Comparison of ENCODE assay signal across 19 mouse cellular contexts in the genomic region with DNA sequence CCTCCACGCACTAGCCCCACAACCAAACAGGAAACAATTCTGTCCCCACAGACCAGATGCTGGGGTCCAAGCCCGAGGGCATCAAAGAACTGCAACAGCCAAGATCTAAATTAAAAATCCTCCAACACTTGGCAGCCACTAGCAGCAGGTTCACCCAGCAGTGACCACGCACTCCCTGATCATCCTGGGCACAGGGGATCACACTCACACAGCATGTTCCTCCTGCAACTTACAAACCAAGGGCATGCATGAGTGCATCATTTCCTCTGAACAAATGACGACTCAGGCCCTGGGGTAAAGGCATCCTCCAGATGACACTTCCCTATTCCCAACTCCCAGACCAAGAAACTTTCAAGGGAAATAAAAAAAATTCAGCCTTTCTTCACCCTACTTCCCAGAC. TPM values are rescaled to one million over a fixed set of nuclear protein-coding genes. Genes with fewer than 3 reads are reported as not detected.
DNase-seq lines count a peak whose midpoint lies in the region; ATAC-seq lines count a peak whose summit lies in the region.
"Had no signal": no experiment of that assay in that cellular context is flagged by ENCODE, and none has a peak within 500 bp of the region (broad histone marks: within the 10 kb centered on the region; RNA-seq: fewer than 3 reads in every experiment).

No protein-coding gene starts in this region.

- H3K9me3 ChIP-seq in midbrain, embryonic 11.5 days (ENCODE audit: control insufficient read depth, low read length): no peaks in the 10 kb centered on the region
- no peaks in the 10 kb centered on the region for H3K9me3 ChIP-seq in midbrain, embryonic 10.5 days (replicated peaks)
- no peaks in the 10 kb centered on the region for H3K9me3 ChIP-seq in forebrain, embryonic 13.5 days (replicated peaks)
- H3K9me3 ChIP-seq: embryonic facial prominence, embryonic 12.5 days; forebrain, embryonic 10.5 days; heart, embryonic 10.5 days had no signal

- no peak overlapping the region for H3K4me3 ChIP-seq in midbrain, embryonic 11.5 days (ENCODE audit: low read depth, low read length)
- H3K4me3 ChIP-seq in midbrain, embryonic 10.5 days: no peak overlapping the region
- no peak overlapping the region for H3K4me3 ChIP-seq in forebrain, embryonic 13.5 days
- H3K4me3 ChIP-seq: embryonic facial prominence, embryonic 12.5 days; forebrain, embryonic 10.5 days; heart, embryonic 10.5 days had no signal

- no peaks in the 10 kb centered on the region for H3K36me3 ChIP-seq in midbrain, embryonic 11.5 days (ENCODE audit: control insufficient read depth, insufficient read depth, low read length)
- peaks cover 19% of the 10 kb centered on the region for H3K36me3 ChIP-seq in midbrain, embryonic 10.5 days
- peaks cover 10% of the 10 kb centered on the region; the same call in 1 of the 2 replicates for H3K36me3 ChIP-seq in forebrain, embryonic 13.5 days (ENCODE audit: poor library complexity, severe bottlenecking)
- H3K36me3 ChIP-seq: embryonic facial prominence, embryonic 12.5 days; heart, embryonic 10.5 days had no signal

- H3K4me1 ChIP-seq in midbrain, embryonic 11.5 days (ENCODE audit: control insufficient read depth, insufficient read depth, low read length): peaks cover 3% of the 10 kb centered on the region; the same call in 1 of the 2 replicates
- peaks cover 15% of the 10 kb centered on the region for H3K4me1 ChIP-seq in midbrain, embryonic 10.5 days
- peaks cover 9% of the 10 kb centered on the region for H3K4me1 ChIP-seq in forebrain, embryonic 13.5 days

- 0 out of 2 replicates have a peak, but pooled peaks have one; percentile 14 for ATAC-seq in midbrain, embryonic 11.5 days (ENCODE audit: low FRiP score)
- ATAC-seq in forebrain, embryonic 13.5 days: no peak
- ATAC-seq: intestine, postnatal 0 days; lung, postnatal 0 days had no signal

- peak; percentile 94 for DNase-seq in heart, adult 11 months
- DNase-seq in heart, postnatal 4 days: no peak
- no peak for DNase-seq in midbrain, embryonic 11.5 days (ENCODE audit: low spot score, missing footprints)
- no peak for DNase-seq in midbrain, embryonic 10.5 days (ENCODE audit: low spot score)
- DNase-seq in induced T-regulatory cell, adult 2 months (ENCODE audit: low read depth): peak; percentile 42
- DNase-seq in thymus, postnatal 0 days (ENCODE audit: low spot score): no peak
- DNase-seq in adrenal gland, postnatal 25 days: no peak
- DNase-seq: cerebellum, postnatal 10 days; heart, postnatal 36 days; midbrain, embryonic 14.5 days; right cerebral cortex, postnatal 25 days; thymus, postnatal 14 days had no signal

- no peaks in the 10 kb centered on the region for H3K27me3 ChIP-seq in midbrain, embryonic 11.5 days (ENCODE audit: control insufficient read depth, insufficient read depth, low read length)
- H3K27me3 ChIP-seq in midbrain, embryonic 10.5 days (ENCODE audit: low read depth, poor library complexity, severe bottlenecking): no peaks in the 10 kb centered on the region
- no peaks in the 10 kb centered on the region for H3K27me3 ChIP-seq in forebrain, embryonic 13.5 days
- H3K27me3 ChIP-seq: embryonic facial prominence, embryonic 12.5 days had no signal

- no peak overlapping the region for H3K27ac ChIP-seq in midbrain, embryonic 11.5 days (ENCODE audit: low read depth, low read length)
- no peak overlapping the region for H3K27ac ChIP-seq in midbrain, embryonic 10.5 days (replicated peaks)
- H3K27ac ChIP-seq in forebrain, embryonic 13.5 days: no peak overlapping the region
- H3K27ac ChIP-seq: embryonic facial prominence, embryonic 12.5 days; forebrain, embryonic 10.5 days; heart, embryonic 10.5 days had no signal

- 53% methylated on average over 4 of the region's 4 CpGs for WGBS in midbrain, embryonic 11.5 days
- WGBS in midbrain, embryonic 10.5 days: 60% methylated on average over 4 of the region's 4 CpGs
- 71% methylated on average over 4 of the region's 4 CpGs for WGBS in forebrain, embryonic 13.5 days

- no peak overlapping the region for H3K9ac ChIP-seq in midbrain, embryonic 11.5 days (ENCODE audit: low read length)
- H3K9ac ChIP-seq in forebrain, embryonic 13.5 days: no peak overlapping the region
- H3K9ac ChIP-seq: embryonic facial prominence, embryonic 12.5 days had no signal

- no peak overlapping the region for H3K4me2 ChIP-seq in midbrain, embryonic 11.5 days
- H3K4me2 ChIP-seq in forebrain, embryonic 13.5 days: no peak overlapping the region
- H3K4me2 ChIP-seq: embryonic facial prominence, embryonic 12.5 days had no signal

RNA-seq across cellular contexts. Expression of a gene that starts 29.6 kb away (rescaled TPM):
- 10 to 100 TPM; 25.9 to 28.6 TPM for total RNA-seq in heart, postnatal 4 days (2021)
- polyA plus RNA-seq in midbrain, embryonic 11.5 days (2014; fragmentation: Nextera tagmentation; extraction: Ambion mirVana): 99.5 and 101 TPM in 2 replicates
- polyA plus RNA-seq in midbrain, embryonic 10.5 days (2016; fragmentation: Nextera tagmentation; extraction: Ambion mirVana): 90.6 and 101 TPM in 2 replicates
- 84.1 and 88.2 TPM in 2 replicates for polyA plus RNA-seq in forebrain, embryonic 13.5 days (2015; fragmentation: Nextera tagmentation; extraction: Ambion mirVana)
- polyA plus RNA-seq in thymus, postnatal 0 days (2015; fragmentation: Nextera tagmentation; extraction: Ambion mirVana): 58.5 and 65.0 TPM in 2 replicates
- total RNA-seq in adrenal gland, postnatal 25 days (2021): 24.7 and 31.1 TPM in 2 replicates

RNA-seq across cellular contexts. Expression of a gene that starts 44.0 kb away (rescaled TPM):
- 1 to 10 TPM; 1.5 to 1.6 TPM for total RNA-seq in heart, postnatal 4 days (2021)
- polyA plus RNA-seq in midbrain, embryonic 11.5 days (2014; fragmentation: Nextera tagmentation; extraction: Ambion mirVana): 0.76 and 0.78 TPM in 2 replicates
- polyA plus RNA-seq in midbrain, embryonic 10.5 days (2016; fragmentation: Nextera tagmentation; extraction: Ambion mirVana): 0.31 and 0.45 TPM in 2 replicates
- polyA plus RNA-seq in forebrain, embryonic 13.5 days (2015; fragmentation: Nextera tagmentation; extraction: Ambion mirVana): 2.3 and 2.4 TPM in 2 replicates
- 21.4 and 22.4 TPM in 2 replicates for polyA plus RNA-seq in thymus, postnatal 0 days (2015; fragmentation: Nextera tagmentation; extraction: Ambion mirVana)
- 1.4 and 1.5 TPM in 2 replicates for total RNA-seq in adrenal gland, postnatal 25 days (2021)
- polyA plus RNA-seq: intestine, postnatal 0 days; liver, adult 2 months had no signal

Comparison
In these comparisons a context has a peak if more than half of its experiments do, and no peak if none do; other contexts are left out.
1. DNase-seq: peak in heart, adult 11 months (single experiment) and induced T-regulatory cell, adult 2 months (single experiment); none in heart, postnatal 4 days (single experiment), midbrain, embryonic 11.5 days (single experiment), midbrain, embryonic 10.5 days (single experiment), thymus, postnatal 0 days (single experiment) and adrenal gland, postnatal 25 days (single experiment).